Mouse (Mus musculus) common myeloid progenitor, adult 5-6 weeks (primary cell): Measurements from ENCODE around the gene Ms4a12. TPM values are rescaled to one million over a fixed set of nuclear protein-coding genes. Genes with fewer than 3 reads are reported as not detected.

Source experiments
- total RNA-seq: library from RNA; stranded (forward); fragments of 200-1000, 187-1606 nt; gene quantifications from 2 replicates; pipeline ENCODE4 v1.2.3, GENCODE M21; 2017

The Ms4a12 gene
- total RNA-seq, 1 experiment from 2014 or later = not detected

Other genes with a start within 250 kb of the Ms4a12 start
- not detected in 2 replicates for gene Ms4a15, start 239.2 kb downstream of the Ms4a12 start, total RNA-seq
- not detected in 2 replicates for gene Ms4a18, start 214.4 kb downstream of the Ms4a12 start, total RNA-seq
- not detected in 2 replicates for gene Ms4a8a, start 151.3 kb downstream of the Ms4a12 start, total RNA-seq
- not detected in 2 replicates for gene 1700017D01Rik, start 101.6 kb downstream of the Ms4a12 start, total RNA-seq
- not detected in 2 replicates for gene 1700025F22Rik, start 67.1 kb downstream of the Ms4a12 start, total RNA-seq
- gene Ms4a13, start 35.7 kb downstream of the Ms4a12 start, total RNA-seq = not detected in 2 replicates
- not detected in 2 replicates for gene Ms4a1, start 33.8 kb upstream of the Ms4a12 start, total RNA-seq
- gene Ms4a5, start 51.4 kb upstream of the Ms4a12 start, total RNA-seq = not detected in 2 replicates
- not detected in 2 replicates for gene Ms4a14, start 82.0 kb upstream of the Ms4a12 start, total RNA-seq
- gene Ms4a7, start 103.7 kb upstream of the Ms4a12 start, total RNA-seq = 0.09 TPM in 1 of 2 replicates, not detected in the other
- gene Ms4a4a, start 143.1 kb upstream of the Ms4a12 start, total RNA-seq = not detected in 2 replicates
- 7.3 and 25.8 TPM in 2 replicates for gene Ms4a4c, start 172.3 kb upstream of the Ms4a12 start, total RNA-seq
- gene Ms4a4b, start 211.1 kb upstream of the Ms4a12 start, total RNA-seq = 3.1 and 10.3 TPM in 2 replicates
- 108 and 113 TPM in 2 replicates for gene Ms4a6c, start 236.9 kb upstream of the Ms4a12 start, total RNA-seq